Mouse (Mus musculus): ENCODE results near the gene Nit2. TPM values are rescaled to one million over a fixed set of nuclear protein-coding genes. Genes with fewer than 3 reads are reported as not detected.

Gene Nit2
- total and polyA plus RNA-seq, 3 experiments: 33.6 to 38.9 TPM; not detected in 1

DNA sequence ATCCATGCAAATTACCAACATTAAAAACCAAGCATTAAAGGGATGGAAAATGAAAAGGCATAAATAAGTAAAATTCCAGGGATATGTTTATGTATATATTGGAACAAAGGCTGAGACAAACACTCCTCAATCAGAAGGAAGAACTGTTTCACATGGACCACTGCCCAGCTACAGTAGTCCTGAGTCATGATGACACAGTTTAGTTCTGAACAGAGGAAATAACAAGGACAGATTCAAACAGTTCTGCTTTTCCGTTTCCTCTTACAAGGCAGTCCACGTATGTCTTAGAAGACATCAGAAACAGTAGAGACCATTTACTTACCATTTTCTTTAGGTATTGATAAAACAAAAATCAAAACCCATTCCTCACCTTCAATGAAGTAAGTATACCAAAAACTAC lies 22.4 kb upstream of the Nit2 start (continued):
- TF ChIP-seq RCOR1 (IDR thresholded peaks at IDR 0.05; ENCODE audit: low read depth, low read length) (no peak), TCF12 (IDR thresholded peaks at IDR 0.05; ENCODE audit: low read depth, low read length) (peak; percentile 51; the same call in 1 of the 2 replicates), HCFC1 (IDR thresholded peaks at IDR 0.05; ENCODE audit: low read depth, low read length) (peak; percentile 56; the same call in 1 of the 2 replicates), CHD1 (IDR thresholded peaks at IDR 0.05; ENCODE audit: low read depth, low read length) (no peak), ETS1 (IDR thresholded peaks at IDR 0.05; ENCODE audit: low read depth, low read length) (peak; percentile 84), MAX (IDR thresholded peaks at IDR 0.05; ENCODE audit: low read length) (peak; percentile 54; the same call in 1 of the 2 replicates), ZC3H11A (IDR thresholded peaks at IDR 0.05; ENCODE audit: low read depth, low read length) (no peak), POLR2AphosphoS2 (IDR thresholded peaks at IDR 0.05; ENCODE audit: low read length) (no peak), CHD2 (IDR thresholded peaks at IDR 0.05; ENCODE audit: low read length) (no peak), CTCF (IDR thresholded peaks at IDR 0.05 in 2 of 3, conservative IDR thresholded peaks at IDR 0.05 in 1 of 3; ENCODE audit: control insufficient read depth in 1 of 3, insufficient read depth in 1 of 3, low read depth in 2 of 3, low read length in 3 of 3, poor library complexity in 1 of 3, severe bottlenecking in 1 of 3) (no peak), MAFK (IDR thresholded peaks at IDR 0.05; ENCODE audit: borderline replicate concordance, low read depth, low read length) (peak; percentile 88), GATA1 (IDR thresholded peaks at IDR 0.05; ENCODE audit: low read depth, low read length) (no peak), POLR2A (IDR thresholded peaks at IDR 0.05; ENCODE audit: control insufficient read depth in 1 of 2, insufficient read depth in 1 of 2, low read depth in 1 of 2, low read length in 2 of 2, poor library complexity in 1 of 2) (no peak), MYC (IDR thresholded peaks at IDR 0.05; ENCODE audit: low read depth, low read length) (peak; percentile 65), MYB (IDR thresholded peaks at IDR 0.05; ENCODE audit: low read depth, low read length) (no peak), SIN3A (IDR thresholded peaks at IDR 0.05; ENCODE audit: low read length) (peak; percentile 64), EP300 (IDR thresholded peaks at IDR 0.05; ENCODE audit: low read depth in 1 of 2, low read length in 2 of 2) (peak; percentile 79 to 82), USF1 (IDR thresholded peaks at IDR 0.05; ENCODE audit: low read depth, low read length) (no peak), BHLHE40 (IDR thresholded peaks at IDR 0.05; ENCODE audit: borderline replicate concordance, low read depth, low read length) (no peak), ELF1 (IDR thresholded peaks at IDR 0.05; ENCODE audit: low read depth, low read length) (peak; percentile 34; the same call in 1 of the 2 replicates), TBP (IDR thresholded peaks at IDR 0.05; ENCODE audit: low read depth, low read length) (peak; percentile 48; the same call in 1 of the 2 replicates), UBTF (IDR thresholded peaks at IDR 0.05; ENCODE audit: borderline replicate concordance, insufficient read depth, low read depth, low read length) (no peak)

DNA sequence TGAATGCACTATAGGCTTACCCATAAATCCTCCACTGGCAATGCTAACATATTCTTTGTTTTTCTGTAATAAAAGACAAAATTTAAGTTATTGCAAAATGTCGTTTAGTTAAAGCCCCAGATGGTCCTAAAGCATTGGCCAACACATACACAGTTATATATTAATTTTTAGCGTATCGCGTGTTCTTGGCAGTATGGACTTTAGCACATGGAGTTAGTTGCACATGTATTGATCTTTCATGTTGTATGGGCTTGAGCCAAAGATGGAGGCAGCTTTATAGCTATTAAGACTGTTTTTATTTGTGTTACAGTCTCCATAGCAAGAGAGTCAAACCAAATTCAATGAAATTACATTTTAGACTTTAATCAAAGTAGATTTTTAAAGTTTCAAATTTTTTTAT lies 19.5 kb upstream of the Nit2 start:
- no peak overlapping the region for H3K9ac ChIP-seq (ENCODE audit: control insufficient read depth, low read depth, low read length, poor library complexity, severe bottlenecking)
- peaks cover 15 to 21% of the 10 kb centered on the region in 2 experiments for H3K36me3 ChIP-seq (ENCODE audit: control insufficient read depth in 1 of 2, insufficient read depth in 2 of 2, low read length in 2 of 2)
- no peaks in the 10 kb centered on the region for H3K9me3 ChIP-seq (replicated peaks; ENCODE audit: insufficient read depth, low read length)
- H3K27ac ChIP-seq (ENCODE audit: control insufficient read depth, low read depth, low read length): no peak overlapping the region
- peaks cover 15 to 24% of the 10 kb centered on the region in 2 experiments for H3K4me1 ChIP-seq (ENCODE audit: control insufficient read depth in 1 of 2, insufficient read depth in 2 of 2, low read length in 2 of 2)
- no peaks in the 10 kb centered on the region for H3K27me3 ChIP-seq (ENCODE audit: control insufficient read depth in 1 of 2, insufficient read depth in 2 of 2, low read length in 2 of 2)
- TF ChIP-seq MAX (IDR thresholded peaks at IDR 0.05; ENCODE audit: low read length) (no peak), USF1 (IDR thresholded peaks at IDR 0.05; ENCODE audit: low read depth, low read length) (no peak), RCOR1 (IDR thresholded peaks at IDR 0.05; ENCODE audit: low read depth, low read length) (no peak), E2F4 (IDR thresholded peaks at IDR 0.05; ENCODE audit: borderline replicate concordance, low read depth, low read length) (no peak), ETS1 (IDR thresholded peaks at IDR 0.05; ENCODE audit: low read depth, low read length) (no peak), KAT2A (conservative IDR thresholded peaks at IDR 0.05; ENCODE audit: low read depth, low read length) (no peak), TAL1 (IDR thresholded peaks at IDR 0.05; ENCODE audit: low read length) (no peak)
- DNase-seq (ENCODE audit: low read depth, low spot score): no peak
- no peaks in the 10 kb centered on the region for H3K79me2 ChIP-seq (ENCODE audit: control insufficient read depth, insufficient read depth, low read length, poor library complexity)
- H3K4me3 ChIP-seq (ENCODE audit: control insufficient read depth in 1 of 2, insufficient read depth in 1 of 2, low read depth in 2 of 2, low read length in 2 of 2): no peak overlapping the region
